Mouse (Mus musculus): ENCODE measurements around the gene Dnajc16. TPM values are rescaled to one million over a fixed set of nuclear protein-coding genes. Genes with fewer than 3 reads are reported as not detected.
A peak's percentile ranks its signal among the peaks of the same experiment; 100 is the strongest.

Gene Dnajc16
- 4.8 TPM in 2 replicates for polyA plus RNA-seq (2016; fragmentation: Nextera tagmentation; extraction: Ambion mirVana)

DNA sequence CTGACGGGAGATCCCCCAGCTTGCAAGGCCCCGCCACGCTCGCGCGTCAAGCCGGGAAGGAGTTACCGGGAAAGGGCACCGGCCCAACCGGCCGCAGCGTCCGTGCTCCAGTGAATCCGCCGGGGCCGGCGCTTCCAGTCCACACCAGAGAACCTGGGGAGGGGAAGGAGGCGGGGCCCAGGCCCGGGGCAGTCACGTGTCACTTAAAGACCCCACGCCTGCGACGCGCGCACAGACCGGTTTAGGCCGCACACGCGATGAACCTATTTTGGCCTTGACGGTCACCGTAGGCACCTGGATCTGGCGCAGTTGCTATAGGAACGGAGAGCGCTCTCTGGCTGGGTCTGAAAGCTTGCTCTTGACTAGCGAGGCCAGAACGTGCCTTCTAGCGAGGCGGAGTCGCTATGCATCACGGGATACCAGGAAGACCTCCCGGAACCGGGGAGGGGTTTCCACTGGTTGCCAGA lies at the start of gene Dnajc16:
Gene Dnajc16 (minus strand): TSS at position 408 of the 467 bp plus-strand sequence.
- WGBS = under 1% methylated on average over 42 of the region's 42 CpGs

DNA sequence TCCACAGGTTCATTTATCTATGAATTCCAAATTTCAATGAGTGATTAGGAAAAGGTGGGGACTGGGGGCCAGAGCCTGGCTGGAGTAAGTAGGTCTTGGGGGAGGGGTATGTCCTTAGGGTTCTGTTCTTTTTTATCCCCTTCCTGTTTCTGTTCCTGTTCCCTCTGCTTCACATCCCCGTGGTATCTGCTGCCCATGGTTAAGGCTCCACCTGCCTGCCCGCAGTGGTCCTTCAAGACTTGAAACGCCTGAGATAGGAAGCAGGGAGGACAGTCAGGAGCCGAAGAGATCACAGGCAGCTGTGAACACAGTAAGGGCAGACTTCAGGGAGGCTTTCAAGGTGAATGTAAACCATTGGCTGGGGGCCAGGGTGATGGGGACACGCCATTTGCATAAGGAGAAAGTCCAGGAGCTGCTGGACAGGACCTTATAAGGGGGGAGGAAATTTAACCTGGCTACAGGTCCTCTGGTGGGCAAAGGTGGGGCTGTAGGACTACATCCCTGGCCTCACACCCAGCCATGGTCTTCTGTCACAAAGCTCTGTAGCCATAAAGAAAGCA lies 43.9 kb upstream of the Dnajc16 start:
- no peak for DNase-seq (ENCODE audit: extremely low spot score, low spot score)
- H3K27me3 ChIP-seq (ENCODE audit: poor library complexity, severe bottlenecking) = no peaks in the 10 kb centered on the region
- peaks cover 4% of the 10 kb centered on the region; the same call in 1 of the 2 replicates for H3K4me1 ChIP-seq
- H3K36me3 ChIP-seq (replicated peaks) = no peaks in the 10 kb centered on the region
- 72% methylated on average over 5 of the region's 5 CpGs for WGBS
- H3K9me3 ChIP-seq = no peaks in the 10 kb centered on the region
- H3K27ac ChIP-seq = no peak overlapping the region
- H3K4me3 ChIP-seq = no peak overlapping the region

More for the DNA sequence above, at the start of gene Dnajc16:
- H3K27ac ChIP-seq = peak within 1 kb of the TSS; percentile 94
- no peaks in the 10 kb centered on the region for H3K9me3 ChIP-seq
- peaks cover 49% of the 10 kb centered on the region for H3K4me1 ChIP-seq
- H3K36me3 ChIP-seq (replicated peaks) = peaks cover 19% of the 10 kb centered on the region
- peak within 1 kb of the TSS; percentile 86 for H3K4me3 ChIP-seq
- H3K27me3 ChIP-seq (ENCODE audit: poor library complexity, severe bottlenecking) = no peaks in the 10 kb centered on the region
- DNase-seq (ENCODE audit: extremely low spot score, low spot score) = peak; percentile 99

DNA sequence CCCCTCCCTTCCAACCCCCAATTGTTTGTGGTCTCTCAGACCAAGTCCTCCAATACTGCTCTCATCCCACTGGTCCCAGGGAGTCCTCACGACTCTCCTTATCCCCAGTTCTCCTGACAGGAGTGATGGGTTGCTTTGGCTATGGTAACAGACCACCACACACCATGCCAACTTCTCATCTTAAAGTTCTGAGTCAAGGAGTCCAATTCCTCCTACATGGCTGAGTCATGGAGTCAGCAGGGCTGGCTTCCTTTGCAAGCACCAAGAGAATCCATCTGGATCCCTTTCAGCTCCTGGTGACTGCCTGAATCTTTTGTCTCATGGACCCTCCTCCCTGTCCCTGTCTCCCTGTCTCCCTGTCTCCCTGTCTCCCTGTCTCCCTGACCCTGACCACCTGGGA lies 43.2 kb upstream of the Dnajc16 start:
- no peak overlapping the region for H3K4me3 ChIP-seq
- 71% methylated on average over 1 of the region's 1 CpGs for WGBS
- no peaks in the 10 kb centered on the region for H3K36me3 ChIP-seq (replicated peaks)
- no peaks in the 10 kb centered on the region for H3K9me3 ChIP-seq
- DNase-seq (ENCODE audit: extremely low spot score, low spot score) = no peak
- peaks cover 4% of the 10 kb centered on the region; the same call in 1 of the 2 replicates for H3K4me1 ChIP-seq
- H3K27ac ChIP-seq = no peak overlapping the region
- H3K27me3 ChIP-seq (ENCODE audit: poor library complexity, severe bottlenecking) = no peaks in the 10 kb centered on the region

DNA sequence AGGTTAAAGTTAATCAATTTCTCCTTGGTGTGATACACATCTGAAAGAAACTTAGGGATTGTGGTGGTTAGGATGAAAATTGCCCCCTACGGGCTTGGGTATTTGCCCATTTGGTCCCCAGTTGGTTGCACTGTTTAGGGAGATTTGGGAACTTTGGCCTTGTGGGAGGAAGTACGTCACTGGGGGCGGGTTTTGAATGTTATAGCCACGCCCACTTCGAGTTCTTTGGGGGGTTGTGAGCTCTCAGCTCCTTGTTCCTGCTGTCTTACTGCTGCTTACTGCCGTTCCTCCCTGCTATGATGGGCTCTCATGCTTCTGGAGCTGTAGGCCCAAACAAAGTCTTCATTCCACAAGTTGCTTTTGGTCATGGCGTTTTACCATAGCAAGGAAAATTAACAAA lies 40.6 kb upstream of the Dnajc16 start:
- Histone ChIP-seq H3K27me3 (ENCODE audit: poor library complexity, severe bottlenecking) (no peaks in the 10 kb centered on the region), H3K9me3 (no peaks in the 10 kb centered on the region), H3K27ac (no peak overlapping the region), H3K36me3 (replicated peaks) (no peaks in the 10 kb centered on the region), H3K4me3 (no peak overlapping the region), H3K4me1 (peaks cover 4% of the 10 kb centered on the region; the same call in 1 of the 2 replicates)
- 82% methylated on average over 7 of the region's 7 CpGs for WGBS
- DNase-seq (ENCODE audit: extremely low spot score, low spot score) = no peak

DNA sequence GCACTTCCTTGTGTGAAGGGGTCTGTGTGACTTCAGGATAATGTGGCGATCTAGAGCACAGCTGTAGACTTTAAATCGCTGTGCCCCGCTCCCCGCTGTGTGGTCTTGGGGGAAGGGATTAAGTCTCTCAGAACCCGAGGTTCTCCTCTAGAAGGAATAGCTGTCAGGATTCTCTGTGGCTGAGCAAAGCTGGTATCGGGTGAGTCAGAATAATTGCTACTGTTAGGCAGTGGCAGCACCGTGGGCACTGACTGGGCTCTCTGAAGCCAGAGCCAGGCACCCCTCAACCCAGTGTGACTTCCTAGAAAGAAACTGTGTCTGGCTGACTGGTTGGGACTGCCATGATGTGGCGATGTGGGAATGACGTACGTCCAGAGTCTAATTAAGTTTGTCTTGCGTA lies 39.6 kb upstream of the Dnajc16 start:
- Histone ChIP-seq H3K27me3 (ENCODE audit: poor library complexity, severe bottlenecking) (no peaks in the 10 kb centered on the region), H3K4me3 (no peak overlapping the region), H3K36me3 (replicated peaks) (no peaks in the 10 kb centered on the region), H3K9me3 (no peaks in the 10 kb centered on the region), H3K27ac (no peak overlapping the region), H3K4me1 (peaks cover 4% of the 10 kb centered on the region; the same call in 1 of the 2 replicates)
- 57% methylated on average over 11 of the region's 11 CpGs for WGBS
- no peak for DNase-seq (ENCODE audit: extremely low spot score, low spot score)

DNA sequence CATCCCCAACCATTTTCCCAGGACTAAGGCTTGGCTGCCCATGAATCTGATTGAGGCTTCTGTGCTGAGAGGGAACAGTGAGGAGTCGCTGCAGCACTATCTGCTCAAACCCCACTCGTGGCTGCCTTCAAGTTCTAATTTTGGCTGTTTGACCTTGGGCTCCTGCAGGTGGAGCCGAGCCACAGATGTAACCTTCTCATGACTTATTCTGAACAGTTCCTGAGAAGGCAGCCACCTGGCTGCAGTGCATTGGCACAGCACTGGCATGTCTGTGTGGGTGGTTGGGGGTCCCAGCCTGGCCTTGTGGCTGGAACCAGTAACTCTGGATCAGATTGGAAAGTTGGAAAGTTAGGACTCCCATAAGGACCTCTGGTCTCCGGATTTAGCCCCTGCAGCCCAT lies 37.4 kb upstream of the Dnajc16 start:
- Histone ChIP-seq H3K27me3 (ENCODE audit: poor library complexity, severe bottlenecking) (no peaks in the 10 kb centered on the region), H3K4me1 (peaks cover 5% of the 10 kb centered on the region; the same call in 1 of the 2 replicates), H3K9me3 (no peaks in the 10 kb centered on the region), H3K4me3 (no peak overlapping the region), H3K36me3 (replicated peaks) (no peaks in the 10 kb centered on the region), H3K27ac (no peak overlapping the region)
- DNase-seq (ENCODE audit: extremely low spot score, low spot score) = no peak
- 76% methylated on average over 4 of the region's 4 CpGs for WGBS

DNA sequence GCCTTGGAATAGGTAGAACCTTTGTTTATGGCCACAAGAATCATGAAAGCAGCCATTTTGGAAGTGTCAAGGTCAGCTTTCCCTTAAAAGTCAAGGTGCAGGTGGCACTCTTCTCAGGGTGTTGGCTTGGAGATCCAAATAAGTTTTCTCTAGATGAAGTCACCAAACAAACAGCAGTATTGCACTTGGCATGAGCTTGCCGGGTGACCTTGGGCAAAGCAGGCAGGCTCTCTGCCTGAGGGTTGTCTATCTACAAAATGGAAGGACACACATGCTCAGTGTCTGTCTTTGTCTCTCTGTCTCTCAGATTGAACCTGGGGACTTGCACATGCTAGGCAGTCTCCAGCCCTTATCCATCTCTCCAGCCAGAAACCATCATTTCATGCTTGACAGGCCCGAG lies 36.7 kb upstream of the Dnajc16 start:
- H3K27ac ChIP-seq = no peak overlapping the region
- no peaks in the 10 kb centered on the region for H3K27me3 ChIP-seq (ENCODE audit: poor library complexity, severe bottlenecking)
- no peaks in the 10 kb centered on the region for H3K9me3 ChIP-seq
- H3K36me3 ChIP-seq (replicated peaks) = no peaks in the 10 kb centered on the region
- no peak overlapping the region for H3K4me3 ChIP-seq
- no peak for DNase-seq (ENCODE audit: extremely low spot score, low spot score)
- peaks cover 9% of the 10 kb centered on the region for H3K4me1 ChIP-seq
- WGBS = 92% methylated on average over 2 of the region's 2 CpGs

DNA sequence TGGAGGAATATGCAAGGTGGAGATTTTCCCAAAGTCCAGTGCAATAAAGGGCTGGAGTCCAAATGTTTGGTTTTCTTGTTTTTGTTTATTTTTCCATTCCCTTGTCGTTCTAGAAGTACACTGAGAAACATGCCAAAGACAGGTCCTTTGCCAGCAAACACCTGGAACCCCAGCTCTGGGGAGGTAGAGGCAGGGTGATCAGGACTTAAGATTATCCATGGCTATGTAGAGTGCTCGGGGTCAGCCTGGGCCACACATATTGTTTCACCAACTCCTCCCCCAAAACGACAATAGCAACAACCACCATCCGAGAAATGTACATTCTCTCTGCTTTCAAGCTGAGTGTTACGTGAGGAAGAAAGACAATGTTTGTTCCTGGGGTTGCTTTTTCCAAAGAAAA lies 35.3 kb upstream of the Dnajc16 start, which contains the start of gene Cela2a:
Gene Cela2a (minus strand): TSS at position 101 of the 400 bp plus-strand sequence.
- Histone ChIP-seq H3K36me3 (replicated peaks) (no peaks in the 10 kb centered on the region), H3K4me3 (no peak within 1 kb of the TSS), H3K27me3 (ENCODE audit: poor library complexity, severe bottlenecking) (no peaks in the 10 kb centered on the region), H3K4me1 (peaks cover 12% of the 10 kb centered on the region), H3K9me3 (no peaks in the 10 kb centered on the region), H3K27ac (no peak within 1 kb of the TSS)
- WGBS = 75% methylated on average over 5 of the region's 5 CpGs
- DNase-seq (ENCODE audit: extremely low spot score, low spot score) = no peak

DNA sequence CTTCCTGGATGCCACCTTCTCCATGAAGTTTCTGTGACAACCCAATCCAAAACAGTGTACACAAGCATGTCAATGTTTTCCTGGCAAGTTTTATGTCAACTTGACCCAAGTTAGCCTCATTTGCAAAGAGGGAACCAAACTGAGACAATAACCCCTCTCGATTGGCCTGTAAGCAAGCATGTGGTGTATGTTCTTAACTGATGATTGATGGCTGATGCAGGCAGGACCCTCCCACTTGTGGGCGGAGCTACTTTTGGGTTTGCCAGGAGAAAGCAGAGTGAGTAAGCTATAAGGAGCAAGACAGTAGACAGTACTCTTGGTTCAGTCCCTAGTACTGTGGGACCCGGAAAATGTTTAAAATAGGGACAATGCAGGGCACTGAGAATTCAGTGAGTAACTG lies 32.2 kb upstream of the Dnajc16 start:
- Histone ChIP-seq H3K4me3 (no peak overlapping the region), H3K27me3 (ENCODE audit: poor library complexity, severe bottlenecking) (no peaks in the 10 kb centered on the region), H3K36me3 (replicated peaks) (no peaks in the 10 kb centered on the region), H3K9me3 (no peaks in the 10 kb centered on the region), H3K27ac (no peak overlapping the region), H3K4me1 (peaks cover 8% of the 10 kb centered on the region; the same call in 1 of the 2 replicates)
- DNase-seq (ENCODE audit: extremely low spot score, low spot score) = no peak
- WGBS = 70% methylated on average over 3 of the region's 3 CpGs

DNA sequence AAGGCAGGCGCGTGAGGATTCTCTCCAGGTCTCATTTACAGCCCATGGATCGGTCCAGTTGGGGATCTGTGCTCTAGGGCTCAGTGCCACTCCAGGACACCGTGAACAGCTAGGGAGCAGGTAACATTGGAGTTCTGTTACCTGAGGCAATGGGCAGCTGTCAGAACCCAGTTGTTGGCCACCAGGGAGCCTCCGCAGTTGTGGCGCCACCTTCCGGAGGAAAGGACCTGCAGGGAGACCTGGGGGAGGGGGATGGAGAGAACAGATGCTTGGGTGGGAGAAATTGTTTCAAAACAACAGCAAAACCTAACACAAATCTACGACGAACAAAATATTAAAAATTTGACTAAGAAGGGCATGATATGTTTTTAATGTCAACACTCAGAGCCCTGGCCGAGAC lies 31.4 kb upstream of the Dnajc16 start:
- 79% methylated on average over 10 of the region's 10 CpGs for WGBS
- no peak for DNase-seq (ENCODE audit: extremely low spot score, low spot score)
- H3K4me1 ChIP-seq = peaks cover 17% of the 10 kb centered on the region
- H3K27ac ChIP-seq = no peak overlapping the region
- H3K36me3 ChIP-seq (replicated peaks) = no peaks in the 10 kb centered on the region
- H3K4me3 ChIP-seq = no peak overlapping the region
- no peaks in the 10 kb centered on the region for H3K9me3 ChIP-seq
- no peaks in the 10 kb centered on the region for H3K27me3 ChIP-seq (ENCODE audit: poor library complexity, severe bottlenecking)

DNA sequence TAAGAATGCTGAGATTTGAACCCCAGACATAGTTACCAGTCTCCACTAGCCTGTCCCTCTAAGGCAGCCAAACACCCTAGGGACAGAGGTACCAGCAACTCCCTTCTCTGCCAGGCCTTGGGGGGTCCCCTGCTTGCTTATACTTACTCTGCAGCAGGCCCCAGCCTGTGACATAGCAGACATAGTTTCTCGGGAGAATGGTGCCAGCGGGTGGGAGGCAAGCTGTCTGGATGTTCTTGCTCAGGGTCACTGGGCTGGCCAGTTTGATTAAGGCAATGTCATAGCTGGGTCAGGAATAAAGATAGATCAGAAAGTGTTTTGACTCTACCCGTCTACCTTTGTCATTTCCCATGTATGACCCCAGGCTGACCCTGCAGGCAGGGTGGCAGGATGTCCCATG lies 30.4 kb upstream of the Dnajc16 start:
- Histone ChIP-seq H3K27me3 (ENCODE audit: poor library complexity, severe bottlenecking) (no peaks in the 10 kb centered on the region), H3K4me3 (no peak overlapping the region), H3K36me3 (replicated peaks) (0 out of 2 replicates have a peak, but pooled peaks cover 1% of the 10 kb centered on the region), H3K4me1 (peaks cover 22% of the 10 kb centered on the region), H3K9me3 (no peaks in the 10 kb centered on the region), H3K27ac (no peak overlapping the region)
- DNase-seq (ENCODE audit: extremely low spot score, low spot score) = no peak
- 86% methylated on average over 3 of the region's 3 CpGs for WGBS

DNA sequence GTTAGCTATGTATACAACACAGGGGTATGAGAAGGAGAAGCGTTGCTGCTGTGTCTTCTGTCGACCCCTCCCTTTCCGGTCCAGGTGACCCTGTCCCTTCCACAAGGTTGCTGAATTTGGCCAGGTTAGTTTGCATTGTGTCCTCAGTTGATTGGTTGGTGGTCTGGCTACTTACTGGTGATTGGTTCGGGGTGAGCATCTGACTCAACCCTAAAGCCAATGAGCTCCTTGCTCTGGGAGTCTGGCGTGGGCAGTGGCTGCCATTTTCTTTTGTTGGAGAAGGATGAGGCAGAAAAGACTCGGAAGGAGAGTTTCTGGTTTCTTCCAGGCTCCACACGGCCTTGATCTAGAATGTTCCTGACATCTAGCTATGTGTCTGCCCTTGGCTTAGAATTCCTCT lies 28.6 kb upstream of the Dnajc16 start:
- no peak for DNase-seq (ENCODE audit: extremely low spot score, low spot score)
- WGBS = 95% methylated on average over 7 of the region's 7 CpGs
- Histone ChIP-seq H3K4me3 (no peak overlapping the region), H3K27ac (no peak overlapping the region), H3K36me3 (replicated peaks) (peaks cover 20% of the 10 kb centered on the region), H3K27me3 (ENCODE audit: poor library complexity, severe bottlenecking) (no peaks in the 10 kb centered on the region), H3K4me1 (peaks cover 24% of the 10 kb centered on the region), H3K9me3 (no peaks in the 10 kb centered on the region)

DNA sequence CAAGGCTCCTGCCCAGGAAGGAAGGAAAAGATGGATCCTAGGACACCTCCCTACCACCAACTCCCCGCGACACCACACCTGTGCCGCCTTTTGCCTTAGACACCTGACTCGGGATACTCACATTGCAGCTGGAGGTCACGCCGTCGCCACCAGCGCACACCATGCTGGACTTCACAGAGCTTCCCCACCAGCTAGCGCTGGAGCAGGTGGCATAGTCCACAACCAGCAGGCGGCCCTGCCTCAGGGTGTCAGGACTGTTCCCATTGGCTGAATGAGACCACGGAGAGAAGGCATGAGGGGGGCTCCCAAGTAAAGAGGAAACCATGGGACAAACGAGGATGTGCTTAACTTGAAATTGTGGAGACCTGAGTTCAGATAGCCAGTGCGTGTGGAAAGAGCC lies 28.1 kb upstream of the Dnajc16 start:
- 91% methylated on average over 13 of the region's 13 CpGs for WGBS

More for the DNA sequence above, 28.1 kb upstream of the Dnajc16 start:
- no peak for DNase-seq (ENCODE audit: extremely low spot score, low spot score)
- H3K27me3 ChIP-seq (ENCODE audit: poor library complexity, severe bottlenecking) = no peaks in the 10 kb centered on the region
- peaks cover 25% of the 10 kb centered on the region for H3K36me3 ChIP-seq (replicated peaks)
- H3K4me1 ChIP-seq = peaks cover 24% of the 10 kb centered on the region
- H3K27ac ChIP-seq = no peak overlapping the region
- H3K9me3 ChIP-seq = no peaks in the 10 kb centered on the region
- H3K4me3 ChIP-seq = no peak overlapping the region
